Mouse (Mus musculus): ENCODE results near the gene Cdkl3. TPM values are rescaled to one million over a fixed set of nuclear protein-coding genes. Genes with fewer than 3 reads are reported as not detected.

Cdkl3 gene
- polyA plus RNA-seq, 1 experiment from 2014 or later, result 1.6 TPM

GRCm38 (mm10) chr11:51961761-51962160 lies 42.3 kb upstream of the Cdkl3 start:
- H3K4me1 ChIP-seq (ENCODE audit: insufficient read depth), result no peaks in the 10 kb centered on the region
- H3K27ac ChIP-seq (ENCODE audit: low read depth), result no peak overlapping the region
- H3K4me3 ChIP-seq (ENCODE audit: low read depth, low read length), result no peak overlapping the region
- DNase-seq, result no peak
- 66% methylated on average over 8 of the region's 8 CpGs for WGBS (ENCODE audit: insufficient replicate concordance)
- TF ChIP-seq CTCF (IDR thresholded peaks at IDR 0.05; ENCODE audit: low read depth) (no peak), EP300 (IDR thresholded peaks at IDR 0.05; ENCODE audit: low read depth) (no peak)
- H3K36me3 ChIP-seq (replicated peaks; ENCODE audit: insufficient read depth, low read length), result no peaks in the 10 kb centered on the region
- no peaks in the 10 kb centered on the region for H3K9me3 ChIP-seq (ENCODE audit: low read length)
- H3K4me2 ChIP-seq (ENCODE audit: low read depth, low read length), result no peak overlapping the region
- H3K9ac ChIP-seq (replicated peaks), result no peak overlapping the region
- ATAC-seq, result no peak
- no peaks in the 10 kb centered on the region for H3K27me3 ChIP-seq (ENCODE audit: insufficient read depth, low read length)

DNA sequence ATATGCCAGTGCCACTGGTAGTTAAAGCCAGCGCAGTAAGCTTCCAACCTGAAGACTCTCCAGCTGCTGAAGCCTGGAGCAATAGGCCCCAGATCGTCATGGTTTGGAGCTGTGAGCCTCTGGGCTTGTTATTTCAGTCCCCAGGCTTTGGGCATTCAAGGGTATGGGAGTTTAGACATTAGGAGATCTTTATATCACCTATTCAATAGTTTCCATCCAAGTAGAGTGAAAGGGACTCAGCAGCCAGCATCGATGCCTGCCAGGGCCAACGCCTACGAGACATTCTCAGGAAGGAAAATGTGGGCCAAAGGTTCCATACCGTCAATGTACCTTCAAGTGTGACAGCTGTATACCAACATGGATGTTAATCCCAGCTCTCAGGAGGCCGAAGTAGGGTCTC lies 41.7 kb upstream of the Cdkl3 start:
- H3K27me3 ChIP-seq (ENCODE audit: insufficient read depth, low read length), result no peaks in the 10 kb centered on the region
- ATAC-seq (no peak), DNase-seq (no peak)
- 82% methylated on average over 7 of the region's 7 CpGs for WGBS (ENCODE audit: insufficient replicate concordance)
- no peak overlapping the region for H3K9ac ChIP-seq (replicated peaks)
- H3K4me3 ChIP-seq (ENCODE audit: low read depth, low read length), result no peak overlapping the region
- TF ChIP-seq EP300 (IDR thresholded peaks at IDR 0.05; ENCODE audit: low read depth) (no peak), CTCF (IDR thresholded peaks at IDR 0.05; ENCODE audit: low read depth) (no peak)
- no peaks in the 10 kb centered on the region for H3K9me3 ChIP-seq (ENCODE audit: low read length)
- H3K4me2 ChIP-seq (ENCODE audit: low read depth, low read length), result no peak overlapping the region
- H3K4me1 ChIP-seq (ENCODE audit: insufficient read depth), result no peaks in the 10 kb centered on the region
- H3K36me3 ChIP-seq (replicated peaks; ENCODE audit: insufficient read depth, low read length), result no peaks in the 10 kb centered on the region
- no peak overlapping the region for H3K27ac ChIP-seq (ENCODE audit: low read depth)

DNA sequence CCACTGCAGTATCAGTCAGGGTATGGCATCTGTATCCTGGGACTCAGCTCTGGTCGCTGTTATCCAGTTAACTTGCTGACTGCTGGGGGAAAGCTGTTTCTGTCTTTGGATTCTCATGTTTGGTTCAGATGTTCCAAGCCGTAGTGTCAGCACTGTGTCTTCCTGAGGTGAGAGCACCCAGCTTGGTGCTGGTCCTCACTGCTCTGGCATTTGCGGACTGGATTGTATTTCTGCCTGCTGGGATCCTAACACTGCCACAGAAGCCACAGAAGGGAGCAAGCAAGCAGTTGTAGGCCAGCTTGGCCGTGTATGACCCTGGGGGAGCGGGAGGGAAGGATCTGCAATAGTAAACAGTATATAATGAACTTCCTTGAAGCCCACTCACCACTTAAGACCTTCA lies 37.4 kb upstream of the Cdkl3 start:
- 78% methylated on average over 5 of the region's 5 CpGs for WGBS (ENCODE audit: insufficient replicate concordance)
- no peak for TF ChIP-seq EP300 (IDR thresholded peaks at IDR 0.05; ENCODE audit: low read depth)
- no peak for TF ChIP-seq CTCF (IDR thresholded peaks at IDR 0.05; ENCODE audit: low read depth)
- no peaks in the 10 kb centered on the region for H3K27me3 ChIP-seq (ENCODE audit: insufficient read depth, low read length)

GRCm38 (mm10) chr11:51967443-51968401 lies 36.3 kb upstream of the Cdkl3 start, which contains the start of gene Cdkn2aipnl:
Cdkn2aipnl (plus strand) TSS chr11:51967661.
- Histone ChIP-seq H3K4me3 (ENCODE audit: low read depth, low read length) (peak within 1 kb of the TSS; percentile 68), H3K9me3 (ENCODE audit: low read length) (no peaks in the 10 kb centered on the region), H3K27me3 (ENCODE audit: insufficient read depth, low read length) (no peaks in the 10 kb centered on the region), H3K9ac (replicated peaks) (peak within 1 kb of the TSS; percentile 69), H3K4me2 (ENCODE audit: low read depth, low read length) (peak within 1 kb of the TSS; percentile 92), H3K4me1 (ENCODE audit: insufficient read depth) (peaks cover 9% of the 10 kb centered on the region), H3K27ac (ENCODE audit: low read depth) (peak within 1 kb of the TSS; percentile 45), H3K36me3 (replicated peaks; ENCODE audit: insufficient read depth, low read length) (peaks cover 24% of the 10 kb centered on the region)
- DNase-seq (peak; percentile 99), ATAC-seq (peak; percentile 99)
- under 1% methylated on average over 58 of the region's 63 CpGs for WGBS (ENCODE audit: insufficient replicate concordance)
- TF ChIP-seq CTCF (IDR thresholded peaks at IDR 0.05; ENCODE audit: low read depth) (peak; percentile 96), EP300 (IDR thresholded peaks at IDR 0.05; ENCODE audit: low read depth) (no peak)

More for the DNA sequence above, 37.4 kb upstream of the Cdkl3 start:
- H3K36me3 ChIP-seq (replicated peaks; ENCODE audit: insufficient read depth, low read length), result peaks cover 14% of the 10 kb centered on the region
- DNase-seq (no peak), ATAC-seq (no peak)
- no peak overlapping the region for H3K4me2 ChIP-seq (ENCODE audit: low read depth, low read length)
- no peak overlapping the region for H3K4me3 ChIP-seq (ENCODE audit: low read depth, low read length)
- peaks cover 9% of the 10 kb centered on the region for H3K4me1 ChIP-seq (ENCODE audit: insufficient read depth)
- no peaks in the 10 kb centered on the region for H3K9me3 ChIP-seq (ENCODE audit: low read length)
- H3K9ac ChIP-seq (replicated peaks), result no peak overlapping the region
- no peak overlapping the region for H3K27ac ChIP-seq (ENCODE audit: low read depth)

- Histone ChIP-seq H3K36me3 (replicated peaks; ENCODE audit: insufficient read depth, low read length) (peaks cover 32% of the 10 kb centered on the region), H3K27me3 (ENCODE audit: insufficient read depth, low read length) (no peaks in the 10 kb centered on the region), H3K27ac (ENCODE audit: low read depth) (no peak overlapping the region), H3K4me3 (ENCODE audit: low read depth, low read length) (no peak overlapping the region), H3K9ac (replicated peaks) (no peak overlapping the region), H3K4me2 (ENCODE audit: low read depth, low read length) (peak overlapping the region; percentile 92; the same call in 1 of the 2 replicates), H3K9me3 (ENCODE audit: low read length) (no peaks in the 10 kb centered on the region), H3K4me1 (ENCODE audit: insufficient read depth) (peaks cover 9% of the 10 kb centered on the region)
- no peak for TF ChIP-seq CTCF (IDR thresholded peaks at IDR 0.05; ENCODE audit: low read depth)
- TF ChIP-seq EP300 (IDR thresholded peaks at IDR 0.05; ENCODE audit: low read depth), result no peak
- WGBS (ENCODE audit: insufficient replicate concordance), result 78% methylated on average over 9 of the region's 9 CpGs
- ATAC-seq, result no peak
- DNase-seq, result no peak
These were observed 35.1 kb upstream of the Cdkl3 start for GRCm38 (mm10) chr11:51968896-51969295.

DNA sequence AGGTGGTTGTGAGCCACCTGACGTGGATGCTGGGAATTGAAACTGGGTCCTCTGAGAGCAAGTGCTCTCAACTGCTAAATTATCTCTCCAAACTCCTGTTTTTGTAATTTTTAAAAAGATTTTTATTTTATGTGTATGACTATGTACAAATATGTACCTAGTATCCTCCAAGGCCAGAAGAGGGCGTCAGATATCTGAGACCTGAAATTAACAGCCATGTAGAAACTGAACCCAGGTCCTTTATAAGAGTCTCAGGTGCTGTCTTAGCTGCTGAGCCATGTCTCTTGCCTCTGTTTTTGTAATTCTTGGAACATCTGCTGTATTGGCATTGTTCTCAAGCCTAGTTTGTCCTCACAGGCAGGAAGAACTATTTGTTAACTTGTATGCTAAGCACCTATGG lies 34.5 kb upstream of the Cdkl3 start:
- Histone ChIP-seq H3K4me1 (ENCODE audit: insufficient read depth) (peaks cover 9% of the 10 kb centered on the region), H3K9me3 (ENCODE audit: low read length) (no peaks in the 10 kb centered on the region), H3K36me3 (replicated peaks; ENCODE audit: insufficient read depth, low read length) (peaks cover 39% of the 10 kb centered on the region), H3K9ac (replicated peaks) (no peak overlapping the region), H3K4me2 (ENCODE audit: low read depth, low read length) (no peak overlapping the region), H3K27ac (ENCODE audit: low read depth) (no peak overlapping the region), H3K27me3 (ENCODE audit: insufficient read depth, low read length) (no peaks in the 10 kb centered on the region), H3K4me3 (ENCODE audit: low read depth, low read length) (no peak overlapping the region)
- ATAC-seq (no peak), DNase-seq (no peak)
- no peak for TF ChIP-seq CTCF (IDR thresholded peaks at IDR 0.05; ENCODE audit: low read depth)
- no peak for TF ChIP-seq EP300 (IDR thresholded peaks at IDR 0.05; ENCODE audit: low read depth)
- WGBS (ENCODE audit: insufficient replicate concordance), result 90% methylated on average over 2 of the region's 2 CpGs
